In the genomic region with DNA sequence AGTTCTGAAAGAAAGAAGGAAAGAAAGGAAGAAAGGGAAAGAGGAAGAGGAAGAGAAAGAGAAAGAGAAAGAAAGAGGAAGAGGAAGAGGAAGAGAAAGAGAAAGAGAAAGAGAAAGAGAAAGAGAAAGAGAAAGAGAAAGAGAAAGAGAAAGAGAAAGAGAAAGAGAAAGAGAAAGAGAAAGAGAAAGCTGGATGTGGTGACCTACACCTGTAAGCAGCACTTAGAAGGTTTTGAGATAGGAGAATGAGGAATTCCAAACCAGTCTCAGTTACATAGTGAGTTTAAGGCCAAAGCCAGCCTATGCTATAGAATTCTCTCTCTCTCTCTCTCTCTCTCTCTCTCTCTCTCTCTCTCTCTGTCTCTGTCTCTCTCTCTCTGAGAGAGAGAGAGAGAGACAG, we compare ENCODE assay signal across 8 mouse cellular contexts. TPM values are rescaled to one million over a fixed set of nuclear protein-coding genes. Genes with fewer than 3 reads are reported as not detected.
DNase-seq lines count a peak whose midpoint lies in the region; ATAC-seq and TF ChIP-seq lines count a peak whose summit lies in the region.
"Not testable (repeated sequence)": the region's sequence is repeated elsewhere in the genome, so short reads cannot be mapped to it uniquely, and the experiment has no call there.
"Had no signal": no experiment of that assay in that cellular context is flagged by ENCODE, and none has a peak within 500 bp of the region (broad histone marks: within the 10 kb centered on the region; RNA-seq: fewer than 3 reads in every experiment).

No protein-coding gene starts in this region.

- TF ChIP-seq POLR2A in kidney, adult 2 months (IDR thresholded peaks at IDR 0.05; ENCODE audit: low read depth, low read length), result not testable (repeated sequence)

- TF ChIP-seq EP300 in heart, postnatal 0 days (IDR thresholded peaks at IDR 0.05; ENCODE audit: low read depth), result not testable (repeated sequence)

- not testable (repeated sequence) for H3K9ac ChIP-seq in embryonic facial prominence, embryonic 13.5 days; heart, embryonic 12.5 days; heart, postnatal 0 days (replicated peaks; ENCODE audit: low read depth, low read length); lung, embryonic 16.5 days (ENCODE audit: low read length); stomach, embryonic 16.5 days (ENCODE audit: low read length)

- peaks cover 20% of the 10 kb centered on the region for H3K4me1 ChIP-seq in embryonic facial prominence, embryonic 13.5 days
- H3K4me1 ChIP-seq in heart, embryonic 12.5 days (replicated peaks), result peaks cover 13% of the 10 kb centered on the region
- peaks cover 23% of the 10 kb centered on the region for H3K4me1 ChIP-seq in heart, postnatal 0 days (ENCODE audit: control insufficient read depth, insufficient read depth)
- peaks cover 12% of the 10 kb centered on the region; the same call in 1 of the 2 replicates for H3K4me1 ChIP-seq in kidney, adult 2 months (ENCODE audit: control insufficient read depth, insufficient read depth, low read length)
- not testable (repeated sequence) for H3K4me1 ChIP-seq in lung, embryonic 16.5 days (replicated peaks; ENCODE audit: control insufficient read depth, insufficient read depth, low read length); stomach, embryonic 16.5 days (ENCODE audit: control insufficient read depth, insufficient read depth, low read length)

- TF ChIP-seq CTCF in heart, postnatal 0 days (IDR thresholded peaks at IDR 0.05; ENCODE audit: low read depth); kidney, adult 2 months (conservative IDR thresholded peaks at IDR 0.05; ENCODE audit: insufficient read depth, insufficient read length, low read depth, low read length): not testable (repeated sequence)

- H3K27ac ChIP-seq in embryonic facial prominence, embryonic 13.5 days; lung, embryonic 16.5 days (ENCODE audit: low read length); stomach, embryonic 16.5 days (ENCODE audit: low read length): not testable (repeated sequence)
- H3K27ac ChIP-seq in heart, embryonic 12.5 days (ENCODE audit: poor library complexity, severe bottlenecking), result peak overlapping the region; percentile 84
- H3K27ac ChIP-seq in heart, postnatal 0 days (ENCODE audit: low read depth), result peak overlapping the region; percentile 95; the same call in 1 of the 2 replicates
- H3K27ac ChIP-seq in kidney, adult 2 months (ENCODE audit: insufficient read depth, low read depth, low read length), result peak overlapping the region; percentile 49; the same call in 1 of the 2 replicates

- H3K27me3 ChIP-seq in embryonic facial prominence, embryonic 13.5 days, result peaks cover 43% of the 10 kb centered on the region
- H3K27me3 ChIP-seq in heart, embryonic 12.5 days (replicated peaks); heart, postnatal 0 days (ENCODE audit: control insufficient read depth, insufficient read depth, low read length); kidney, adult 2 months (replicated peaks; ENCODE audit: control insufficient read depth, insufficient read depth, low read length); lung, embryonic 16.5 days (ENCODE audit: control insufficient read depth, insufficient read depth, low read depth, low read length); stomach, embryonic 16.5 days (ENCODE audit: control insufficient read depth, insufficient read depth, low read length): not testable (repeated sequence)

- not testable (repeated sequence) for ATAC-seq in embryonic facial prominence, embryonic 13.5 days (ENCODE audit: insufficient number of reproducible peaks, insufficient read depth, low FRiP score, low TSS enrichment, low read depth); heart, embryonic 12.5 days (ENCODE audit: insufficient number of reproducible peaks, low FRiP score); heart, postnatal 0 days (ENCODE audit: insufficient read depth, low read depth); lung, embryonic 16.5 days (ENCODE audit: low read depth); stomach, embryonic 16.5 days (ENCODE audit: insufficient read depth, low FRiP score)

- peak overlapping the region; percentile 94; the same call in 1 of the 2 replicates for H3K4me2 ChIP-seq in embryonic facial prominence, embryonic 13.5 days
- peak overlapping the region; percentile 95 for H3K4me2 ChIP-seq in heart, embryonic 12.5 days
- peak overlapping the region; percentile 71 for H3K4me2 ChIP-seq in heart, postnatal 0 days (ENCODE audit: low read depth, low read length)
- peak overlapping the region; percentile 74; the same call in 1 of the 2 replicates for H3K4me2 ChIP-seq in lung, embryonic 16.5 days (ENCODE audit: low read depth, low read length)
- peak overlapping the region; percentile 92; the same call in 1 of the 2 replicates for H3K4me2 ChIP-seq in stomach, embryonic 16.5 days (ENCODE audit: low read depth, low read length)

- not testable (repeated sequence) for H3K9me3 ChIP-seq in embryonic facial prominence, embryonic 13.5 days; heart, embryonic 12.5 days (replicated peaks); heart, postnatal 0 days (replicated peaks; ENCODE audit: control insufficient read depth, low read length); lung, embryonic 16.5 days (ENCODE audit: control insufficient read depth, low read length); stomach, embryonic 16.5 days (replicated peaks; ENCODE audit: control insufficient read depth, low read length)

- not testable (repeated sequence) for H3K36me3 ChIP-seq in embryonic facial prominence, embryonic 13.5 days; heart, embryonic 12.5 days; heart, postnatal 0 days (replicated peaks; ENCODE audit: control insufficient read depth, insufficient read depth, low read length); kidney, adult 2 months (ENCODE audit: control insufficient read depth, insufficient read depth, low read length); lung, embryonic 16.5 days (ENCODE audit: control insufficient read depth, insufficient read depth, low read length); stomach, embryonic 16.5 days (ENCODE audit: control insufficient read depth, insufficient read depth, low read length)

- H3K4me3 ChIP-seq in embryonic facial prominence, embryonic 13.5 days; kidney, adult 2 months (ENCODE audit: insufficient read depth, low read depth, low read length); lung, embryonic 16.5 days (ENCODE audit: low read length); stomach, embryonic 16.5 days (replicated peaks; ENCODE audit: low read length): not testable (repeated sequence)
- H3K4me3 ChIP-seq in heart, embryonic 12.5 days, result peak overlapping the region; percentile 67
- H3K4me3 ChIP-seq in heart, postnatal 0 days (ENCODE audit: low read depth, low read length), result peak overlapping the region; percentile 92; the same call in 1 of the 2 replicates

- peak; percentile 26 for DNase-seq in CD4-positive, CD25-positive, alpha-beta regulatory T cell, adult 2 months (ENCODE audit: low read depth, low spot score)
- DNase-seq in heart, postnatal 0 days (ENCODE audit: low spot score); kidney, adult 2 months: not testable (repeated sequence)

RNA-seq across cellular contexts. Expression of gene Clic5, which starts 0.8 kb away (rescaled TPM):
- polyA plus RNA-seq in embryonic facial prominence, embryonic 13.5 days (2015; fragmentation: Nextera tagmentation; extraction: Ambion mirVana), result 0.72 and 1.2 TPM in 2 replicates
- polyA plus RNA-seq in heart, embryonic 12.5 days (2016; fragmentation: Nextera tagmentation; extraction: Ambion mirVana), result 10.2 and 10.6 TPM in 2 replicates
- total RNA-seq in heart, postnatal 0 days (2014; rRNA removed; ENCODE audit: low replicate concordance), result 37.0 and 55.8 TPM in 2 replicates
- polyA plus RNA-seq in heart, postnatal 0 days (2015; fragmentation: Nextera tagmentation; extraction: Ambion mirVana), result 15.5 and 17.8 TPM in 2 replicates
- 21.1 and 25.2 TPM in 2 replicates for polyA plus RNA-seq in kidney, adult 2 months (2012; rRNA removed)
- polyA plus RNA-seq in lung, embryonic 16.5 days (2015; fragmentation: Nextera tagmentation; extraction: Ambion mirVana), result 24.8 and 29.1 TPM in 2 replicates
- 7.3 and 9.1 TPM in 2 replicates for polyA plus RNA-seq in stomach, embryonic 16.5 days (2015; fragmentation: Nextera tagmentation; extraction: Ambion mirVana)
- total RNA-seq: MEL had no signal
